Mouse (Mus musculus) layer of hippocampus, adult 9-10 months (tissue): ENCODE data around the gene Crbn.

Experiments
- DNase-seq: peaks from one replicate; pipeline ENCODE4 v3.0.0; 2022; ENCODE audit warnings: low spot score

The Crbn gene

DNA sequence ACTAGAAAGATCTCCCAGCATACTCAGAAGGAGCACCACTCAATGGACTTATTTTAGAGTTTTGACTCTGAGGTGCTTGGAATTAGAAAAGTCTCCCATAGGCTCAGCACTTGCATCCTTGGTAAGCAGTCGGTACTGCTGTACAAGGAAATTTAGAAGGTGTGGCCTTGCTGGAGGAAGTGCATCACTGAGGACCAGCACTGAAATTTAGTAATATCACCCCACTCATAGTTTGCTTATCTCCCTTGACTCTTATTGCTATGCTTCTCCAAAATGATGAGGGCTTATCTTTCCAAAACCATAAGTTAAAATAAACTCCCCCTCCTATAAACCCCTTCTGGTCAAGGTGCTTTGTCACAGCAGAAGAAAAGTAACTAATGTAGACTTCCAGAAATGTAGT is 38.4 kb downstream of the Crbn start:
- DNase-seq: no peak

- no peak for DNase-seq
These were observed 39.2 kb downstream of the Crbn start for GRCm38 (mm10) chr6:106760473-106761218.

DNA sequence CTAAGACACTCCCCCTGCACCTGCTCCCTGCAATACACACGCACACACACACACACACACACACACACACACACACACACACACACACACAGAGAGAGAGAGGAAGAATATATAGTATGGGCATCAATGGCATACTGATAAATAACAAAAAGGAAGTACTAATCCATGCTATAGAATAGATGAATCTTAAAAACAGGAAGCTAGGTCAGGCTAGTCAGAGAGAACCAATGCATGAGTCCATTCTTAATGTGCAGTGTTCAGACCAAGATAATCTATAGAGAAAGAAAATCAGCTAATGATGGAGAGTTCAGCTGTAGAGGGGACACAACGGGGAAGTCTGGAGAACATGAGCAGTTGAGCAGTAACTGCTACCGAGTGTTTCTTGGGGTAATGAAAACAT is 41.6 kb downstream of the Crbn start:
- DNase-seq: no peak

DNA sequence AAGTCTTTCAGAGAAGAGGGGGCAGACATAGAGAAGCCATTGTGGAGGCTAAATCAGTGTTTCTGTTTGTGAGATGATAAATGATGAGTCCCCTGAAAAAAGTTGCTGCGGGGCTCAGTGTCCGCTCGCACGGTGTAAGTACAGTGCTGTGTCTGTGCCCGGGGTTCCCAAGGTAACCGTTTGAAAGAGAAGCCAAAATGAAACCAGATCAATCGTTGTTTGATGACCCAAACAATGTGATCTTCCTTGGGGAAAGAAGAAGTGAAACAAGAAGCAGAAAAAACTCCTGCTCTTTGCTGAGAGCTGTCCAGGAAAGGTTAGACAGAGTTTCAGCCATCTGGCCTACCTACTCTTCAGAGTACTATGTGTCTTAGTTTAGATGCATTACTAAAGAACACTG is 49.6 kb downstream of the Crbn start:
- DNase-seq: no peak

GRCm38 (mm10) chr6:106748887-106749388 is 50.9 kb downstream of the Crbn start, which contains the start of gene Il5ra:
Gene Il5ra (minus strand): TSS chr6:106749037.
- no peak for DNase-seq

GRCm38 (mm10) chr6:106747804-106748203 is 52.1 kb downstream of the Crbn start:
- no peak for DNase-seq

- no peak for DNase-seq
These were observed 52.6 kb downstream of the Crbn start for GRCm38 (mm10) chr6:106747251-106747650.

- DNase-seq: no peak
These were observed 54.0 kb downstream of the Crbn start for GRCm38 (mm10) chr6:106745673-106746394.

GRCm38 (mm10) chr6:106743556-106744233 is 56.2 kb downstream of the Crbn start:
- no peak for DNase-seq

DNA sequence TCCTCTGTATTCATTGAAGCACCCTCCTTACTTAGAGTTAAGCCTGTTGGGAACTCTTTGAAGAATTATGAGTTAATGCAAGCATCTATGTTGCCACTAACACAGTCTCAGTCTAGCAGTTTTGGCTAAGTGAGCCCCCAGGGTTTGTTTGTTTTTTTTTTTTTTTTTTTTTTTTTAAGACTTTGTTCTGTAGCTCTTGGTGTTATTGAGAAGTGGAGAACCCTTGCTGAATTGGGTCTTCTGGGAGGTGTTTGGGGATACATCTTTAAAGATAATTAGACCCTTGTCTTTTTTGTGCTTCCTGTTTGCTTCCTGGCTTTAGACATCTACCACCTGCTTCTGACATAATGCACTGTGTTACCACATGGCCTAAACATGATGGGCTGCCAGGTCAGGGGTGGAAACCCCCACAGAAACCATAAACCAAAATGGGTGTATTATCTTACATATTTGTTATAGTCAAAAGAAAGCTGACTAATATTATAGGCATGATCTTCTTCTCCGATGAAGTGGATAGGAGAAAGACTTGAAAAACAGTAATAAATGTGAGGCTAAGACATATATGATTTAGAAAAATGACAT is 59.5 kb downstream of the Crbn start:
- DNase-seq: no peak

DNA sequence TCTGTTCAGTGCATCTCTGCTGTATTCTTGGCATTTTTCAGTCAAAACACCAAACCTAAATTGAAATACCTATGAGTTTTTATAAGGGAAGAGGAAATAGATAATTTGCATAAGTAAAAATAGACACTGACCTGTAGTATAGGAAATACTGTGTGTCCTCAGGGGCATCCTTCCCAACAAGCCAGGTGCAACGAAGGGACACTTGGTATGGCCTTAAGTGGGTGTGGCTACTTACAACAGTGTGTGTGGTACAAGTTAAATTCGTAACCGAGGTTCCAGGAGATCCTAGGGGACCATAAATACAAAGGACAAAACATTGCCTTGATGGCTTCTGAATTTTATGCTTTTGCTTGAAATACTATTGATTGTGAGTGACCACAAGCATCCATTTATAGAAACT is 61.6 kb downstream of the Crbn start:
- DNase-seq: no peak

DNA sequence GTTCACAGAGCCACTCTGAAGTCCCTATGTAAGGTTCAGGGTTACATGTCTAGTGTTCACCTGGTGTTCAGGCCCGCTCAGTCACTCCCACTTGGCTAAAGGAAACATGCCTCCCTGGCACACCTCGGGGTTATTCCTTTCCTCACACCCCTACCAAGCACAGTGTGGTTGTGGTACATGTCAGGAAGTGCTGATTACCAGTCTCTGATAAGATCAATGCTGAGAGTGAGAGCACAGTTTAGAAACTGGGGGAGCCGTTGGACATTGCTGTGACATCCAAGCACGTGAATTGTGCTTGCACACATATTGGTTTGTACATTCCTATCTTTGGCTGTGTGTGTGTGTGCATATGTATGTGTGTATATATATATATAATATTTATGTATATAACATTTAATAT is 67.3 kb downstream of the Crbn start:
- no peak for DNase-seq
